Mouse (Mus musculus) midbrain, embryonic 14.5 days (tissue): ENCODE measurements at regions not wholly inside any gene's neighbourhood (a gene's known extent, or its start where the extent isn't known, plus 50 kb on each side); places are given as distances from the start of the nearest gene placed in this dataset.
"Not testable (repeated sequence)": the region's sequence is repeated elsewhere in the genome, so short reads cannot be mapped to it uniquely, and the experiment has no call there.

Source experiments
- ATAC-seq: fragments of 200-750 bp; cut with Nextera tagmentation; 2 replicates; pipeline ENCODE4 v1.8.0; 2017; ENCODE audit warnings: moderate number of reproducible peaks, moderate library complexity; ENCODE audit not compliant: low FRiP score, low TSS enrichment
- DNase-seq: peaks from one replicate; pipeline ENCODE4 v3.0.0-alpha.2; 2015
- H3K27ac ChIP-seq: fragments of 300-500 bp; sonication (generic); replicated peaks from 2 replicates; pipeline ENCODE4 v1.5.1; 2014; ENCODE audit warnings: mild to moderate bottlenecking, low read depth, low read length, moderate library complexity
- H3K27me3 ChIP-seq: fragments of 300-500 bp; sonication (generic); 2 replicates; pipeline ENCODE4 v1.6.1; 2014; ENCODE audit warnings: low read length, control low read depth, mixed read lengths; ENCODE audit not compliant: control insufficient read depth, insufficient read depth
- H3K36me3 ChIP-seq: fragments of 300-500 bp; sonication (generic); 2 replicates; pipeline ENCODE4 v1.6.1; 2014; ENCODE audit warnings: low read length, control low read depth; ENCODE audit not compliant: control insufficient read depth, insufficient read depth
- H3K4me1 ChIP-seq: fragments of 300-500 bp; sonication (generic); 2 replicates; pipeline ENCODE4 v1.6.1; 2014; ENCODE audit warnings: mild to moderate bottlenecking, antibody characterized with exemption, low read length, control low read depth; ENCODE audit not compliant: control insufficient read depth, insufficient read depth
- H3K4me2 ChIP-seq: fragments of 300-500 bp; sonication (generic); 2 replicates; pipeline ENCODE4 v1.6.1; 2014; ENCODE audit warnings: mild to moderate bottlenecking, low read length, moderate library complexity
- H3K4me3 ChIP-seq: fragments of 300-500 bp; sonication (generic); replicated peaks from 2 replicates; pipeline ENCODE4 v1.5.1; 2014; ENCODE audit warnings: low read depth, low read length
- H3K9ac ChIP-seq: fragments of 300-500 bp; sonication (generic); replicated peaks from 2 replicates; pipeline ENCODE4 v1.6.1; 2014; ENCODE audit warnings: mild to moderate bottlenecking, low read length, moderate library complexity
- H3K9me3 ChIP-seq: fragments of 300-500 bp; sonication (generic); 2 replicates; pipeline ENCODE4 v1.6.1; 2016; ENCODE audit warnings: low read length, control low read depth, mixed read lengths; ENCODE audit not compliant: control insufficient read depth
- WGBS: fragments of 180-500 bp; shearing (Covaris S2); extraction: QIAGEN DNeasy Blood & Tissue Kit; methylation state at CpG from one replicate; pipeline ENCODE4 v1.1.7; 2014; 5-methylcytosine and 5-hydroxymethylcytosine counted together

DNA sequence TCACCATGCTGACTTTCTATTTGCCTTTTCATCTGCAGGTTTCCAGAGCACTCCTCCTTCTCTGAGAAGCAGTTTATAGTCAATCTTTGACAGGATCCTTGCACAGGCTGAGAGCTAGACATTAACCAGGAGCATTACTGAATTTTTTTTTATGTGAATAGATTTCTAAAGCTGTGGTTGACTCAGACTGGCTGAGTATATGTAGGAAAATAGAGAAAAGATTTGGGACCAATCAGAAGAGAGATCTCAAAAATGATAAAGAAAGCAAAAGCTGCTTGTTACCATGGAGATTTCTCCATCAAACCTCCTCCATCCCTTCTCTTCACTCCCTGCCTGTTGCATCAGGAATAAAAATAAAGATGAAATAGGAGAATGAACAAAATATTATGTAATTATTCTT lies 731.2 kb upstream of the Ndn start:
- no peak for ATAC-seq
- H3K27ac ChIP-seq: no peak overlapping the region
- no peak overlapping the region for H3K4me3 ChIP-seq
- H3K9me3 ChIP-seq: 0 out of 2 replicates have a peak, but pooled peaks cover 6% of the 10 kb centered on the region
- peak; percentile 1 for DNase-seq
- H3K4me1 ChIP-seq: no peaks in the 10 kb centered on the region
- H3K9ac ChIP-seq: no peak overlapping the region
- H3K27me3 ChIP-seq: no peaks in the 10 kb centered on the region
- H3K4me2 ChIP-seq: no peak overlapping the region
- H3K36me3 ChIP-seq: no peaks in the 10 kb centered on the region

DNA sequence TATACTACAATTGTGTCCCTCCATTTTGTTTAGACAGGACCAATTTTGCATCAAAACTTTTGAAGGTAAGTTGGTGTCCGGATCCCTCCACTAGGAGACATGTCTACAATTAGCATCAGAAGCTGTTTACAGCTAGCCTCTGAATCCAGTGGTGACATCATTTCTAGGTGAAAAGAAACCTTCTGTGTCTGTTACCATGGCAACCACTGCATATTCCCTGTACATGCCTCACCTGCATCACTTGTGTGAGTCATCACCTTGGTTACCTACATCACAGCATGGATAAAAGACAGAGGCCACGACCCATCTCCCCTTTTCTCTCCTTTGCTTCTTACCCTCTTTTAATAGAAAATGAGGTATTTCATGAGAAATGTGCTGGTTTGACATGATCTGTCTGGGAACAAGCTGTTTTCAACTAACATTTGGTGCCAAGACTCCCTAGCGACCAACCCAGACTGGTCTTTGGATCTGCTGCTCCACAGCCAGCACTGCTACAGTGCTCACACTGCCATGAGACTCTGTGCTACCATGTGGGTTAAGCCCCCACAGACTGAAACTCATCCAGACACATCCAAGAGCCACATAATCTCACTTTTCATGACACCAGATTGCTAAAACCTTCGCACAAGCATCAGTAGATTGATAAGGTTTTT lies 701.4 kb upstream of the Ndn start:
- Histone ChIP-seq H3K9me3 (peaks cover 10% of the 10 kb centered on the region), H3K9ac (no peak overlapping the region), H3K36me3 (no peaks in the 10 kb centered on the region), H3K27ac (no peak overlapping the region), H3K4me3 (no peak overlapping the region), H3K27me3 (no peaks in the 10 kb centered on the region), H3K4me1 (no peaks in the 10 kb centered on the region), H3K4me2 (no peak overlapping the region)
- 77% methylated on average over 4 of the region's 4 CpGs for WGBS
- DNase-seq: peak; percentile 41
- ATAC-seq: no peak

DNA sequence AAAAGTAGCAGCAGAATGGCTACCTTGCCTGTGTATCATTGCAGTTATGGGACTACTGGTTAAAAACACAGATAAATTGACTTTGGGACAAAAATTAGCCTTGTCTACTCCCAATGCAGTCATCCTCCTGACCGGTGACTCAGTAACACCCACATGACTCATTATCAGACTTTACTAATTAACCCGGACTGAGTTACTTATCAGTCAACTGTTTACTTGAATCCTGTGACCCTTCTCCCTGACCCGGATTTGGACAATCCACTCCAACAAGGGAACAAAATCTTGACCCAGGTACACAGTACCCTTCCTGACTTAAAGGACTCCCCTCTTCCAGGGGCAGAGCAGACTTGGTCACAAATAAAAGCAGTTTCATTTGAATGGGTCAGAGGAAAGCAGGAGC lies 688.3 kb upstream of the Ndn start:
- DNase-seq: no peak
- Histone ChIP-seq H3K4me2 (no peak overlapping the region), H3K27ac (no peak overlapping the region), H3K4me3 (no peak overlapping the region), H3K4me1 (no peaks in the 10 kb centered on the region), H3K9me3 (no peaks in the 10 kb centered on the region), H3K27me3 (no peaks in the 10 kb centered on the region), H3K36me3 (no peaks in the 10 kb centered on the region), H3K9ac (no peak overlapping the region)
- 89% methylated on average over 3 of the region's 3 CpGs for WGBS
- ATAC-seq: no peak

DNA sequence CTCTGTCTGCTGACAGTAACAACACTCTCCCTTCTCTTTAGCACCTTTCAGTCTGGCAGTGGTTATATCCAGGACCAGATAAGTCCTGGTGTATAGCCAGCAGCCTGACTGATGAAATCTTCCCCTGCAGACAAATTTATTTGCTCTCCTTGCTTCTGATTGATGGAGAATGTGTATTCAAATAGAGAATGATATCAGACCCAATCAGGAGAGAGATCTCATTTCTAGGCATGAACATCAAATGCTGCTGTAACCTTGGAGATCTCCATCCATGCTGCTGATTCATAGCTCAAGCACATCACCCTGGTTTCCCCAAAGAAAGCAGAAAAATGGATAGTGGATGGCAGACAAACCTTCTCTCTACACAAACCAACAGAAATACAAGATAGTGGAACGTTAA lies 663.3 kb upstream of the Ndn start:
- peak; percentile 13 for DNase-seq
- no peaks in the 10 kb centered on the region for H3K27me3 ChIP-seq

DNA sequence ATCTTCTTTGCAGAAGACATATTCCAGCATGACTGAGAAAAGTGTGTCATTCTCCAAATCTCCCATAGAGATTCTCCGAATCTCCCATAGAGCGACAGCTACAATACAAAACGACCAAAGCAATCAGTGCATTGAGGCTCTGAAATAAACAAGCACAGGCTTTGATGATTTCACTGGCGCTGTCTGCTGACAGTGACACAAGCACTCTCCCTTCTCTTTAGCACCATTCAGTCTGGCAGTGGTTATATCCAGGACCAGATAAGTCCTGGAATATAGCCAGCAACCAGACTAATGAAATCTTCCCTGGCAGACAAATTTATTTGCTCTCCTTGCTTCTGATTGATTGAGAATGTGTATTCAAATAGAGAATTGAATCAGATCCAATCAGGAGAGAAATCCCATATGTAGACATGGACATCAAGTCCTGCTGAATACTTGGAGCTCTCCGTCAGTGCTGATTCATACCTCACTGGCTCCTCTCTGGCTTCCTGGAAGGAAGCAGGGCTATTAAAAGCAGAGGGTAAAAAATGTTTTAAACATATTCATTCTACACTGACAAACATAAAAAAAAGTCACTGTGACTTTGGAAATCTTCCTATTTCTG lies 661.2 kb upstream of the Ndn start:
- ATAC-seq (no peak), DNase-seq (peak; percentile 3)
- H3K27me3 ChIP-seq: no peaks in the 10 kb centered on the region
- 77% methylated on average over 5 of the region's 5 CpGs for WGBS
- H3K27ac ChIP-seq: no peak overlapping the region
- no peaks in the 10 kb centered on the region for H3K36me3 ChIP-seq
- H3K4me2 ChIP-seq: no peak overlapping the region
- no peak overlapping the region for H3K4me3 ChIP-seq
- H3K9ac ChIP-seq: no peak overlapping the region
- no peaks in the 10 kb centered on the region for H3K9me3 ChIP-seq
- no peaks in the 10 kb centered on the region for H3K4me1 ChIP-seq

More for the DNA sequence above, 663.3 kb upstream of the Ndn start:
- no peaks in the 10 kb centered on the region for H3K4me1 ChIP-seq
- ATAC-seq: no peak
- no peaks in the 10 kb centered on the region for H3K36me3 ChIP-seq
- no peak overlapping the region for H3K4me2 ChIP-seq
- 0 out of 2 replicates have a peak overlapping the region, but pooled peaks have one; percentile 9 for H3K27ac ChIP-seq
- 0 out of 2 replicates have a peak, but pooled peaks cover 4% of the 10 kb centered on the region for H3K9me3 ChIP-seq
- no peak overlapping the region for H3K4me3 ChIP-seq
- no peak overlapping the region for H3K9ac ChIP-seq
- 69% methylated on average over 1 of the region's 1 CpGs for WGBS

DNA sequence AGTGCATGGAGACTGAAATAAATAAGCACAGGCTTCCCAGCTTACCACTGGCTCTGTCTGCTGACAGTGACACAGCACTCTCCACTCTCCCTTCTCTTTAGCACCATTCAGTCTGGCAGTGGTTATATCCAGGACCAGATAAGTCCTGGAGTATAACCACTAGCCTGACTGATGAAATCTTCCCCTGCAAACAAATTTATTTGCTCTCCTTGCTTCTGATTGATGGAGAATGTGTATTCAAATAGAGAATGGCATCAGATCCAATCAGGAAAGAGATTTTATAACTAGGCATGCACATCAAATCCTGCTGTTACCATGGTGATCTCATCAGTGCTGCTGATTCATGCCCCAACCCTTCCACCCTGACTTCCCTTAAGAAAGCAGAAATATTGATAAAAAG lies 620.2 kb upstream of the Ndn start:
- Histone ChIP-seq H3K27ac (peak overlapping the region; percentile 41; the same call in 1 of the 2 replicates), H3K27me3 (no peaks in the 10 kb centered on the region), H3K4me1 (no peaks in the 10 kb centered on the region), H3K4me2 (no peak overlapping the region), H3K36me3 (no peaks in the 10 kb centered on the region), H3K9ac (no peak overlapping the region), H3K9me3 (no peaks in the 10 kb centered on the region), H3K4me3 (no peak overlapping the region)
- DNase-seq (peak; percentile 42), ATAC-seq (0 out of 2 replicates have a peak, but pooled peaks have one; percentile 50)

DNA sequence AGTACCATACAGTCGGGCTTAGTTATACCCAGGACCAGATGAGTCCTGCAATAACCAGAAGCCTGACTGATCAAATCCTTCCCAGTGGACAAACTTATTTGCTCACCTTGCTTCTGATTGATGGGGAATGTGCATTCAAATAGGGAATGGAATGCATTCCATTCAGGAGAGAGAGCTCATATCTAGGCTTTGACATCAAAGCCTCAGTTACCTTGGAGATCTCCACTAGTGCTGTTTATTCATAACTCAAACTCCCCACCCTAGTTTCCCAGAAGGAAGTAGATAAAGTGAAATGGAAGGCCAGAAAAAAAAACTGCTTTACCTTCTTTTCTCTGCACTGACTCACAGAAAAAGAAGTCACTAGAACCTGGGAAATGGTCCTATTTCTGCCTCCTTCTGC lies 608.9 kb upstream of the Ndn start:
- Histone ChIP-seq H3K27ac (no peak overlapping the region), H3K36me3 (no peaks in the 10 kb centered on the region), H3K4me3 (no peak overlapping the region), H3K9ac (no peak overlapping the region), H3K9me3 (no peaks in the 10 kb centered on the region), H3K27me3 (no peaks in the 10 kb centered on the region), H3K4me1 (no peaks in the 10 kb centered on the region), H3K4me2 (no peak overlapping the region)
- 66% methylated on average over 1 of the region's 1 CpGs for WGBS
- DNase-seq: no peak
- ATAC-seq: no peak

DNA sequence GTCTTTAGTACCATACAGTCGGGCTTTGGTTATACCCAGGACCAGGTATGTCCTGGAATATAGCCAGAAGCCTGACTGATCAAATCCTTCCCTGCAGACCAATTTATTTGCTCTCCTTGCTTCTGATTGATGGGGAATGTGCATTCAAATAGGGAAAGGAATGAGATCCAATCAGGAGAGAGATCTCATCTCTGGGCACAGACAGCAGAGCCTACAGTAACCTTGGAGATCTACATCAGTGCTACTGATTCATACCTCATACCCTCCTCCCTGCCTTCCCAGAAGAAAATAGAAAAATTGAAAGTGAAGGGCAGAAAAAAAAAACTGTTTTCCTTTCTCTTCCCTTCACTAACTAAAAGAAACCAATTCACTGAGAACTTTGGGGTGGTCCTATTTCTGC lies 607.0 kb upstream of the Ndn start:
- not testable (repeated sequence) for ATAC-seq, H3K4me3 ChIP-seq, H3K27ac ChIP-seq, H3K9ac ChIP-seq, H3K9me3 ChIP-seq, DNase-seq, H3K4me1 ChIP-seq, H3K36me3 ChIP-seq, H3K4me2 ChIP-seq, H3K27me3 ChIP-seq
- WGBS: no CpG with 5 or more reads among the region's 1 CpGs

DNA sequence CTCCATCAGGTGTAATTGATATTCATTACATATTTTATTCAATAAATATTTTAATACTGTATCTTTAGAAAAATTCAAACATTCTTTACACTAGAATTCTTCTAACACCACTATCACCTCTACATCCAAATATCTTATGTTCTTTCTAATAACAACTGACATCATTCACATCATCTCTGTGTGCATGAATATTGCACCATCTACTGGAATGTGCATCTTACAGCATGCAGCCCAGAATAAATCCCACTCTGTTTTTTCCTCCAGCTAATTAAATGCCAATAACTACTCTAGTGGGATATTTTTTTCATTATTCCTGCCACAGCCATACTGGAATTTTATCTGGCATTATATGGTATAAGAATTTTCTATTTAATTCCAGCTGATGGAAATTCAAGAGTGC lies 576.5 kb upstream of the Ndn start:
- no peaks in the 10 kb centered on the region for H3K36me3 ChIP-seq
- no peaks in the 10 kb centered on the region for H3K27me3 ChIP-seq
- no peak overlapping the region for H3K27ac ChIP-seq
- no peak overlapping the region for H3K4me3 ChIP-seq
- no peak for ATAC-seq
- peak; percentile 54 for DNase-seq
- H3K4me1 ChIP-seq: no peaks in the 10 kb centered on the region
- H3K4me2 ChIP-seq: no peak overlapping the region
- no peaks in the 10 kb centered on the region for H3K9me3 ChIP-seq
- no peak overlapping the region for H3K9ac ChIP-seq
